Mouse (Mus musculus): ENCODE measurements around the gene Tmem256.

Gene Tmem256

GRCm38 (mm10) chr11:69806378-69806777, 31.9 kb upstream of the Tmem256 start:
- intact Hi-C loops (cut with DNase I), result loop anchor here (5.0 kb wide), 1 partner anchor 71 kb away; the partner anchor contains the start of gene Tmem95

GRCm38 (mm10) chr11:69807641-69808040, 30.7 kb upstream of the Tmem256 start:
- intact Hi-C loops (cut with DNase I), result loop anchor here (5.0 kb wide), 1 partner anchor 70 kb away; the partner anchor contains the start of gene Tmem95

- intact Hi-C loops (cut with DNase I), result no loop called here
Observed at GRCm38 (mm10) chr11:69810280-69810679, 28.0 kb upstream of the Tmem256 start.

GRCm38 (mm10) chr11:69815155-69815554, 23.2 kb upstream of the Tmem256 start, which contains the start of gene Gm39566:
Gene Gm39566 (minus strand): TSS chr11:69815298.
- intact Hi-C loops (cut with DNase I), result no loop called here

- intact Hi-C loops (cut with DNase I), result no loop called here
Observed at GRCm38 (mm10) chr11:69816520-69816919, 21.8 kb upstream of the Tmem256 start.

GRCm38 (mm10) chr11:69818365-69818764, 19.9 kb upstream of the Tmem256 start, which contains the start of gene Spem2:
Gene Spem2 (minus strand): TSS chr11:69818465.
- intact Hi-C loops (cut with DNase I), result no loop called here

- intact Hi-C loops (cut with DNase I), result no loop called here
Observed at GRCm38 (mm10) chr11:69818871-69819270, 19.4 kb upstream of the Tmem256 start.

- intact Hi-C loops (cut with DNase I), result no loop called here
Observed at GRCm38 (mm10) chr11:69822080-69822479, 16.2 kb upstream of the Tmem256 start, which contains the start of gene Spem1. Gene Spem1 (minus strand): TSS chr11:69822180.

- intact Hi-C loops (cut with DNase I), result no loop called here
Observed at GRCm38 (mm10) chr11:69823456-69823855, 14.9 kb upstream of the Tmem256 start.

GRCm38 (mm10) chr11:69828832-69829231, 9.5 kb upstream of the Tmem256 start:
- intact Hi-C loops (cut with DNase I), result no loop called here

- intact Hi-C loops (cut with DNase I), result no loop called here
Observed at GRCm38 (mm10) chr11:69833554-69833953, 4.8 kb upstream of the Tmem256 start.

GRCm38 (mm10) chr11:69834001-69834549, 4.2 kb upstream of the Tmem256 start:
- intact Hi-C loops (cut with DNase I), result no loop called here

- intact Hi-C loops (cut with DNase I), result loop anchor here (5.0 kb wide), 1 partner anchor 33 kb away; the partner anchor contains the start of gene Fgf11
Observed at GRCm38 (mm10) chr11:69835326-69835965, 2.9 kb upstream of the Tmem256 start.

- intact Hi-C loops (cut with DNase I), result loop anchor here (5.0 kb wide), 1 partner anchor 34 kb away; the partner anchor contains the start of gene Fgf11
Observed at GRCm38 (mm10) chr11:69835966-69836335, 2.4 kb upstream of the Tmem256 start.

GRCm38 (mm10) chr11:69836703-69837576, 1.4 kb upstream of the Tmem256 start:
- intact Hi-C loops (cut with DNase I), result loop anchor here (5.0 kb wide), 1 partner anchor 35 kb away; the partner anchor contains the start of gene Fgf11

- intact Hi-C loops (cut with DNase I), result loop anchor here (5.0 kb wide), 1 partner anchor 35 kb away; the partner anchor contains the start of gene Fgf11
Observed at GRCm38 (mm10) chr11:69837604-69837951, 736 bp upstream of the Tmem256 start, which contains the start of gene Nlgn2. Gene Nlgn2 (minus strand): TSS chr11:69837784.

GRCm38 (mm10) chr11:69838714-69839104, 395 bp downstream of the Tmem256 start:
- intact Hi-C loops (cut with DNase I), result loop anchor here (5.0 kb wide), 1 partner anchor 36 kb away; the partner anchor contains the start of gene Fgf11

- intact Hi-C loops (cut with DNase I), result no loop called here
Observed at GRCm38 (mm10) chr11:69846198-69846680, 7.9 kb downstream of the Tmem256 start, which contains the start of gene Plscr3. Gene Plscr3 (plus strand): TSS chr11:69846376.

GRCm38 (mm10) chr11:69846738-69847688, 8.7 kb downstream of the Tmem256 start:
- intact Hi-C loops (cut with DNase I), result no loop called here

- intact Hi-C loops (cut with DNase I), result no loop called here
Observed at GRCm38 (mm10) chr11:69848021-69848420, 9.7 kb downstream of the Tmem256 start.

Measured in adrenal gland (tissue).